Mouse (Mus musculus) ES-E14 (cell line): Measurements from ENCODE around the gene Mllt11. TPM values are rescaled to one million over a fixed set of nuclear protein-coding genes. Genes with fewer than 3 reads are reported as not detected.

Source experiments
- DNase-seq: peaks from one replicate; pipeline ENCODE4 v3.0.0-alpha.2; 2013; ENCODE audit warnings: low read depth, low spot score
- H3K27ac ChIP-seq: 2 replicates; pipeline ENCODE4 v1.5.1; 2012; ENCODE audit warnings: low read depth, mild to moderate bottlenecking, low read length, moderate library complexity, mixed read lengths; ENCODE audit not compliant: poor library complexity, insufficient read depth, severe bottlenecking
- H3K36me3 ChIP-seq: 2 replicates; pipeline ENCODE4 v1.6.1; 2012; ENCODE audit warnings: mild to moderate bottlenecking, low read length, moderate library complexity, mixed read lengths; ENCODE audit not compliant: control insufficient read depth, poor library complexity, insufficient read depth, severe bottlenecking
- H3K4me1 ChIP-seq, 2 experiments: fragments of 150-350 bp in 1 of 2; sonication (generic) in 1 of 2; 2 replicates each; pipeline ENCODE4 v1.6.1; 2012; ENCODE audit warnings: low read length in 2 of 2, mild to moderate bottlenecking in 1 of 2, mixed read lengths in 1 of 2; ENCODE audit not compliant: control insufficient read depth in 2 of 2, insufficient read depth in 2 of 2, poor library complexity in 1 of 2
- H3K4me3 ChIP-seq, 2 experiments: fragments of 150-350 bp in 1 of 2; sonication (generic) in 1 of 2; 2 replicates each; pipeline ENCODE4 v1.5.1; 2012; ENCODE audit warnings: low read length in 2 of 2, low read depth in 1 of 2, mild to moderate bottlenecking in 1 of 2, mixed read lengths in 1 of 2; ENCODE audit not compliant: insufficient read depth in 1 of 2, poor library complexity in 1 of 2, severe bottlenecking in 1 of 2
- H3K9ac ChIP-seq: 2 replicates; pipeline ENCODE4 v1.6.1; 2012; ENCODE audit warnings: low read depth, mild to moderate bottlenecking, low read length, mixed read lengths; ENCODE audit not compliant: poor library complexity, insufficient read depth, severe bottlenecking
- H3K9me3 ChIP-seq: fragments of 150-350 bp; sonication (generic); 2 replicates; pipeline ENCODE4 v1.6.1; 2012; ENCODE audit warnings: low read depth, mild to moderate bottlenecking, low read length; ENCODE audit not compliant: control insufficient read depth, insufficient read depth
- CHD2 ChIP-seq: IDR thresholded peaks from 2 replicates; pipeline ENCODE4 v1.6.1; 2014; ENCODE audit warnings: mild to moderate bottlenecking, low read depth, low read length, inconsistent platforms
- HCFC1 ChIP-seq: IDR thresholded peaks from 2 replicates; pipeline ENCODE4 v1.6.1; 2012; ENCODE audit warnings: low read length, inconsistent platforms, borderline replicate concordance; ENCODE audit not compliant: insufficient read depth
- MAFK ChIP-seq: IDR thresholded peaks from 2 replicates; pipeline ENCODE4 v1.6.1; 2014; ENCODE audit warnings: mild to moderate bottlenecking, low read depth, low read length, inconsistent platforms; ENCODE audit not compliant: insufficient read depth
- ZC3H11A ChIP-seq: IDR thresholded peaks from 2 replicates; pipeline ENCODE4 v1.6.1; 2012; ENCODE audit warnings: low read depth, mild to moderate bottlenecking, inconsistent platforms, low read length, borderline replicate concordance
- ZNF384 ChIP-seq: IDR thresholded peaks from 2 replicates; pipeline ENCODE4 v1.6.1; 2012; ENCODE audit warnings: low read depth, low read length, inconsistent platforms
- in situ Hi-C, 2 experiments: fragments of 600-800 bp; cut with MboI; formaldehyde crosslinking; loops; one replicate each; pipeline ENCODE4 v1.15.1; 2025; ENCODE audit warnings: low sequenced_read_pairs in 2 of 2, inconsistent platforms in 1 of 2; ENCODE audit not compliant: unreplicated experiment in 2 of 2
- total RNA-seq: library from RNA; depleted of rRNA; stranded (reverse); fragments of 300-350 nt; gene quantifications from 2 replicates; pipeline ENCODE4 v1.2.3, GENCODE M21; 2012

Gene Mllt11
- total RNA-seq, 1 experiment, result 10.1 TPM

DNA sequence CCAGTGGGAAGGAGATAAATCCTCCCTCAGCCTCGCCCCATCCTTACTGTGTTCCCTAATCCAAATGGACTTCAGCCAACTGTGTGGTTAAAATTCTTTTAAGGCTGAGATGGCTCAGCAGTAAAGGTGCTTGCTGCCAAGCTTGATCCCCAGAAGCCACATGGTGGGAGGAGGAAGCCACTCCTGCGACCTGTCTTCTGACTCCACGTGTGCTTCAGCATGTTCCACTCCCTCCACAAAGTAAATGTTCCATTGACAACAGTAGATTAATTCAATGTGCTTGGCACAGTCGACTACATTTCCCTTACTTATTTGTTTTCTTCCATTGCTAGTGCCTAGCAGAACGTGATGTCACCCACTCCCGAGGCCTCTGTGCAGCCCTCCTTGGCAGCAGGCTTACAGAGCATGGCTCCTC is 37.2 kb downstream of the Mllt11 start:
- Histone ChIP-seq H3K4me3 (no peak overlapping the region), H3K27ac (no peak overlapping the region), H3K4me1 (no peaks in the 10 kb centered on the region), H3K9ac (no peak overlapping the region), H3K9me3 (no peaks in the 10 kb centered on the region), H3K36me3 (peaks cover 34% of the 10 kb centered on the region)
- in situ Hi-C loops, result no loop called here
- DNase-seq, result no peak
- TF ChIP-seq ZNF384, result no peak
- TF ChIP-seq HCFC1, result no peak
- no peak for TF ChIP-seq ZC3H11A
- no peak for TF ChIP-seq CHD2
- no peak for TF ChIP-seq MAFK

GRCm38 (mm10) chr3:95186888-95187287 is 45.1 kb downstream of the Mllt11 start:
- in situ Hi-C loops, result no loop called here
- no peak for DNase-seq
- Histone ChIP-seq H3K4me1 (no peaks in the 10 kb centered on the region), H3K4me3 (no peak overlapping the region), H3K9me3 (no peaks in the 10 kb centered on the region), H3K27ac (no peak overlapping the region), H3K9ac (no peak overlapping the region), H3K36me3 (peaks cover 35% of the 10 kb centered on the region)
- TF ChIP-seq MAFK (no peak), HCFC1 (no peak), ZNF384 (no peak), CHD2 (no peak), ZC3H11A (no peak)

DNA sequence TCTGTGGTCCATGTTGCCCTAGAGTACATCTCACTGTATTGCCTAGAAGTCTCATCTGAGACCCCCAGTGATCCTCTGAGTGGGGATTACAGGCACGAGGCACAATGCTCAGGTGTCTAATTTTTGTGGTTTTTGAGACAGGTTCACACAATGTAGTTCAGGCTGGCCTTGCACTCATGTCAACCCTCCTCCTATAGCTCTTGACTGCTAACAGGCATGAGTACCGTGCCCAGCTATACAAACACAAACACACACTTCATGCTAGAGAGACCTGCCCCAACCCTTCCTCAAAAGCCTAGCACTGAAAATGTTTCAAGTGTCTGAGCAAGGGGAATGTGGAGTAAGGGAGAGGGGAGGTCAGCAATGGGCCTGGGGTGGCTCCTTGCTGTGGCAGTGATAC is 45.9 kb downstream of the Mllt11 start:
- no peak for DNase-seq
- Histone ChIP-seq H3K4me1 (no peaks in the 10 kb centered on the region), H3K9ac (no peak overlapping the region), H3K36me3 (peaks cover 35% of the 10 kb centered on the region), H3K9me3 (no peaks in the 10 kb centered on the region), H3K4me3 (no peak overlapping the region), H3K27ac (no peak overlapping the region)
- TF ChIP-seq MAFK, result no peak
- no peak for TF ChIP-seq ZNF384
- no peak for TF ChIP-seq ZC3H11A
- TF ChIP-seq HCFC1, result no peak
- no peak for TF ChIP-seq CHD2
- in situ Hi-C loops, result no loop called here

- no peak overlapping the region for H3K4me3 ChIP-seq
- no peaks in the 10 kb centered on the region for H3K4me1 ChIP-seq
- TF ChIP-seq HCFC1 (no peak), MAFK (no peak), CHD2 (no peak), ZC3H11A (no peak), ZNF384 (no peak)
- H3K36me3 ChIP-seq, result peaks cover 30% of the 10 kb centered on the region
- in situ Hi-C loops, result no loop called here
- H3K9me3 ChIP-seq, result no peaks in the 10 kb centered on the region
- H3K27ac ChIP-seq, result no peak overlapping the region
- DNase-seq, result no peak
- H3K9ac ChIP-seq, result no peak overlapping the region
Measured at GRCm38 (mm10) chr3:95184796-95185577, 47.0 kb downstream of the Mllt11 start.

GRCm38 (mm10) chr3:95181841-95182240 is 50.1 kb downstream of the Mllt11 start:
- H3K27ac ChIP-seq, result no peak overlapping the region
- peaks cover 2 to 4% of the 10 kb centered on the region in 2 experiments; a peak in 3 of 4 replicates for H3K4me1 ChIP-seq
- no peak overlapping the region for H3K9ac ChIP-seq
- in situ Hi-C loops, result no loop called here
- DNase-seq, result no peak
- no peak overlapping the region for H3K4me3 ChIP-seq
- TF ChIP-seq MAFK (no peak), ZNF384 (no peak)
- H3K36me3 ChIP-seq, result peaks cover 10% of the 10 kb centered on the region; the same call in 1 of the 2 replicates
- no peaks in the 10 kb centered on the region for H3K9me3 ChIP-seq
